9 mouse cellular contexts compared by ENCODE assay signal in the genomic region with DNA sequence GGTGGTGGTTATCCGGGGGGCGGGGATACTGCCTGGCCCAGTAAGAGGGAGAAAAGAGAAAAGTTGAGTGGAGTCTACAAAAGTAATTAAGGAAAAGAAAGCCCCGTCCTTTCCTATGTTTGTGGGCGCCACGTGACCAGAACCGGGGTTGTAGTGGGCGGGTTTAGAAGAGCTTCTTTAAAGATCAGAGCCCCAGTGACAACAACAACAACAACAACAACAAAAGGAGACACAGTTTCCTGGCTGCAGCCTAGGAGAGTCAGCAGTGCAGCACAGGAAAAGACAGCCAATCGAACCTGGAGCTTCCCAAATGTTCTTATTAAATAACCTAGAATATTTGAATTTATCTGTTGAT. TPM values are rescaled to one million over a fixed set of nuclear protein-coding genes. Genes with fewer than 3 reads are reported as not detected.
DNase-seq lines count a peak whose midpoint lies in the region; ATAC-seq lines count a peak whose summit lies in the region.
"Had no signal": no experiment of that assay in that cellular context is flagged by ENCODE, and none has a peak within 500 bp of the region (broad histone marks: within the 10 kb centered on the region; RNA-seq: fewer than 3 reads in every experiment).

No protein-coding gene starts in this region.

- H3K9me3 ChIP-seq in heart, embryonic 14.5 days (ENCODE audit: control insufficient read depth, low read length), result no peaks in the 10 kb centered on the region
- H3K9me3 ChIP-seq in liver, embryonic 15.5 days (replicated peaks), result no peaks in the 10 kb centered on the region
- no peaks in the 10 kb centered on the region for H3K9me3 ChIP-seq in stomach, embryonic 16.5 days (replicated peaks; ENCODE audit: control insufficient read depth, low read length)
- H3K9me3 ChIP-seq: G1E had no signal

- peak overlapping the region; percentile 87 for H3K4me2 ChIP-seq in heart, embryonic 14.5 days (ENCODE audit: low read length)
- peak overlapping the region; percentile 84 for H3K4me2 ChIP-seq in liver, embryonic 15.5 days
- H3K4me2 ChIP-seq in stomach, embryonic 16.5 days (ENCODE audit: low read depth, low read length), result peak overlapping the region; percentile 95

- intact Hi-C loops in heart, postnatal 14 days (cut with DNase I), result loop anchor here (5.0 kb wide), 1 partner anchor 112 kb away; no protein-coding TSS in a partner anchor

- H3K4me1 ChIP-seq in heart, embryonic 14.5 days (ENCODE audit: control insufficient read depth in 2 of 2, insufficient read depth in 2 of 2, low read length in 2 of 2), result peaks cover 0 to 4% of the 10 kb centered on the region in 2 experiments; a peak in 1 of 4 replicates
- H3K4me1 ChIP-seq in liver, embryonic 15.5 days (replicated peaks), result peaks cover 14% of the 10 kb centered on the region
- no peaks in the 10 kb centered on the region for H3K4me1 ChIP-seq in stomach, embryonic 16.5 days (ENCODE audit: control insufficient read depth, insufficient read depth, low read length)

- H3K27ac ChIP-seq in heart, embryonic 14.5 days (replicated peaks in 1 of 2; ENCODE audit: control insufficient read depth in 1 of 2, insufficient read depth in 1 of 2, low read depth in 2 of 2, low read length in 2 of 2), result peak overlapping the region; percentile 14 to 35; a peak in 1 of 4 replicates
- no peak overlapping the region for H3K27ac ChIP-seq in liver, embryonic 15.5 days (replicated peaks)
- peak overlapping the region; percentile 46; the same call in 1 of the 2 replicates for H3K27ac ChIP-seq in stomach, embryonic 16.5 days (ENCODE audit: low read length)

- no peak for ATAC-seq in heart, embryonic 14.5 days (ENCODE audit: insufficient number of reproducible peaks, insufficient read depth, low FRiP score, low read depth)
- peak; percentile 49 for ATAC-seq in liver, embryonic 15.5 days (ENCODE audit: insufficient read depth)
- ATAC-seq in stomach, embryonic 16.5 days (ENCODE audit: insufficient read depth, low FRiP score), result no peak; the same call in 1 of the 2 replicates

- no peaks in the 10 kb centered on the region for H3K27me3 ChIP-seq in heart, embryonic 14.5 days (ENCODE audit: control insufficient read depth, insufficient read depth, low read length)
- H3K27me3 ChIP-seq in liver, embryonic 15.5 days, result no peaks in the 10 kb centered on the region
- H3K27me3 ChIP-seq in stomach, embryonic 16.5 days (ENCODE audit: control insufficient read depth, insufficient read depth, low read length), result no peaks in the 10 kb centered on the region

- peak; percentile 4 for DNase-seq in heart, adult 8-10 months (ENCODE audit: low spot score)
- no peak for DNase-seq in heart, postnatal 14 days
- peak; percentile 29 for DNase-seq in NIH3T3 (ENCODE audit: low read depth)
- no peak for DNase-seq in frontal cortex, postnatal 10 days (ENCODE audit: low spot score in 2 of 2)
- DNase-seq in urinary bladder, adult 2 months (ENCODE audit: low spot score), result no peak

- H3K9ac ChIP-seq in heart, embryonic 14.5 days (ENCODE audit: low read length), result peak overlapping the region; percentile 66; the same call in 1 of the 2 replicates
- H3K9ac ChIP-seq in liver, embryonic 15.5 days, result no peak overlapping the region
- H3K9ac ChIP-seq in stomach, embryonic 16.5 days (ENCODE audit: low read length), result peak overlapping the region; percentile 75

- no peaks in the 10 kb centered on the region for H3K36me3 ChIP-seq in heart, embryonic 14.5 days (ENCODE audit: control insufficient read depth, insufficient read depth, low read length)
- H3K36me3 ChIP-seq in liver, embryonic 15.5 days (replicated peaks), result no peaks in the 10 kb centered on the region
- H3K36me3 ChIP-seq in stomach, embryonic 16.5 days (ENCODE audit: control insufficient read depth, insufficient read depth, low read length), result no peaks in the 10 kb centered on the region
- H3K36me3 ChIP-seq: G1E had no signal

- peak overlapping the region; percentile 54 to 63 for H3K4me3 ChIP-seq in heart, embryonic 14.5 days (ENCODE audit: control insufficient read depth in 1 of 2, insufficient read depth in 1 of 2, low read depth in 1 of 2, low read length in 2 of 2)
- peak overlapping the region; percentile 58 for H3K4me3 ChIP-seq in liver, embryonic 15.5 days (replicated peaks)
- peak overlapping the region; percentile 65 for H3K4me3 ChIP-seq in stomach, embryonic 16.5 days (replicated peaks; ENCODE audit: low read length)

- 14% methylated on average over 8 of the region's 8 CpGs for WGBS in heart, embryonic 14.5 days
- 10% methylated on average over 8 of the region's 8 CpGs for WGBS in liver, embryonic 15.5 days (ENCODE audit: insufficient replicate concordance)
- WGBS in stomach, embryonic 16.5 days, result 10% methylated on average over 8 of the region's 8 CpGs

RNA-seq across cellular contexts. Expression of a gene that starts 0.5 kb away (rescaled TPM):
- 1 to 10 TPM in 2 of 4 experiments, under 1 TPM in 2; 0.63 to 1.5 (median 1.1) TPM for total RNA-seq in heart, adult 8-10 months (2022)
- under 1 TPM; 0.60 to 0.71 TPM for total RNA-seq in heart, postnatal 14 days (2021)
- 2.1 and 2.5 TPM in 2 replicates for polyA plus RNA-seq in heart, embryonic 14.5 days (2014; fragmentation: Nextera tagmentation; extraction: Ambion mirVana)
- polyA plus RNA-seq in liver, embryonic 15.5 days (2015; fragmentation: Nextera tagmentation; extraction: Ambion mirVana), result 0.60 and 0.61 TPM in 2 replicates
- 3.4 and 3.6 TPM in 2 replicates for polyA plus RNA-seq in stomach, embryonic 16.5 days (2015; fragmentation: Nextera tagmentation; extraction: Ambion mirVana)
- polyA plus RNA-seq in urinary bladder, adult 2 months (2012; rRNA removed), result 4.8 and 5.5 TPM in 2 replicates
- polyA plus RNA-seq: G1E had no signal

RNA-seq across cellular contexts. Expression of a gene that starts 39.0 kb away (rescaled TPM):
- 1 to 10 TPM in 3 of 4 experiments, under 1 TPM in 1; 0.80 to 1.4 (median 1.3) TPM for total RNA-seq in heart, adult 8-10 months (2022)
- 1 to 10 TPM in 1 of 2 experiments, under 1 TPM in 1; 0.76 to 1.4 TPM for total RNA-seq in heart, postnatal 14 days (2021)
- polyA plus RNA-seq in heart, embryonic 14.5 days (2014; fragmentation: Nextera tagmentation; extraction: Ambion mirVana), result 3.4 and 4.0 TPM in 2 replicates
- 1.6 and 1.9 TPM in 2 replicates for polyA plus RNA-seq in liver, embryonic 15.5 days (2015; fragmentation: Nextera tagmentation; extraction: Ambion mirVana)
- 7.1 and 8.2 TPM in 2 replicates for polyA plus RNA-seq in stomach, embryonic 16.5 days (2015; fragmentation: Nextera tagmentation; extraction: Ambion mirVana)
- polyA plus RNA-seq in urinary bladder, adult 2 months (2012; rRNA removed), result 6.1 and 6.2 TPM in 2 replicates

Comparison
In these comparisons a context has a peak if more than half of its experiments do, and no peak if none do; other contexts are left out.
1. DNase-seq: peak in heart, adult 8-10 months (single experiment) and NIH3T3 (single experiment); none in heart, postnatal 14 days (0 of 2), frontal cortex, postnatal 10 days (0 of 2) and urinary bladder, adult 2 months (single experiment).
2. Peak in every context shown above with its lines, with median percentiles within 50 percentile points of each other: H3K4me2 ChIP-seq and H3K4me3 ChIP-seq.